Comparison of ENCODE assay signal across 8 mouse cellular contexts in genomic region chr7:130865613-130866591, GRCm38 (mm10). TPM values are rescaled to one million over a fixed set of nuclear protein-coding genes. Genes with fewer than 3 reads are reported as not detected.
DNase-seq lines count a peak whose midpoint lies in the region; ATAC-seq lines count a peak whose summit lies in the region.

TSS of gene Plekha1 (plus strand) at chr7:130865756.

- peak within 1 kb of the TSS; percentile 68 for H3K9ac ChIP-seq in hindbrain, embryonic 15.5 days

- peaks cover 23% of the 10 kb centered on the region for H3K4me1 ChIP-seq in hindbrain, embryonic 15.5 days (replicated peaks)

- under 1% methylated on average over 112 of the region's 114 CpGs for WGBS in hindbrain, embryonic 15.5 days

- no peaks in the 10 kb centered on the region for H3K36me3 ChIP-seq in hindbrain, embryonic 15.5 days

- peak; percentile 99 for DNase-seq in T-cell, adult 2 months (ENCODE audit: low spot score)
- peak; percentile 98 for DNase-seq in cerebellum, postnatal 25 days
- peak; percentile 97 for DNase-seq in gastrocnemius, adult 18-20 months (ENCODE audit: low spot score)
- DNase-seq in layer of hippocampus, postnatal 36 days: peak; percentile 99 to 100
- DNase-seq in lung, postnatal 25 days (ENCODE audit: low spot score): peak; percentile 99
- DNase-seq in retina, adult 2 months (ENCODE audit: low read depth, low spot score): peak; percentile 86
- peak; percentile 97 for DNase-seq in thymus, postnatal 25 days

- H3K4me3 ChIP-seq in hindbrain, embryonic 15.5 days: peak within 1 kb of the TSS; percentile 86

- no peaks in the 10 kb centered on the region for H3K9me3 ChIP-seq in hindbrain, embryonic 15.5 days

- H3K4me2 ChIP-seq in hindbrain, embryonic 15.5 days: peak within 1 kb of the TSS; percentile 63

- ATAC-seq in hindbrain, embryonic 15.5 days (ENCODE audit: low FRiP score, low read depth): peak; percentile 98

- H3K27ac ChIP-seq in hindbrain, embryonic 15.5 days (replicated peaks): peak within 1 kb of the TSS; percentile 89

- no peaks in the 10 kb centered on the region for H3K27me3 ChIP-seq in hindbrain, embryonic 15.5 days

RNA-seq across cellular contexts. Expression of gene Plekha1, which starts in this region (rescaled TPM):
- total RNA-seq in gastrocnemius, adult 18-20 months (2021): 10 to 100 TPM; 27.6 to 29.3 TPM
- 59.9 and 60.6 TPM in 2 replicates for polyA plus RNA-seq in hindbrain, embryonic 15.5 days (2015; fragmentation: Nextera tagmentation; extraction: Ambion mirVana)
- 100 to 1,000 TPM in 1 of 2 experiments, 10 to 100 TPM in 1; 93.5 to 106 TPM for total RNA-seq in layer of hippocampus, postnatal 36 days (2021)

Comparison
In these comparisons a context has a peak if more than half of its experiments do, and no peak if none do; other contexts are left out.
1. Peak in every context shown above with its lines: DNase-seq, ATAC-seq, H3K4me3 ChIP-seq and H3K27ac ChIP-seq.